Mouse (Mus musculus) effector memory CD4-positive, alpha-beta T cell, adult 5 months (primary cell): ENCODE data around the gene Ripk3. TPM values are rescaled to one million over a fixed set of nuclear protein-coding genes. Genes with fewer than 3 reads are reported as not detected.

Source experiments
- polyA plus RNA-seq: library from polyadenylated mRNA; unstranded; fragments of 100-300 nt; shearing (Covaris generic); gene quantifications from one replicate; pipeline ENCODE4 v1.2.1, GENCODE M21; 2017

The Ripk3 gene
- 60.3 TPM for polyA plus RNA-seq

GRCm38 (mm10) chr14:55788256-55789050, at the start of gene Ripk3:
Gene Ripk3, minus strand, starts transcription at chr14:55788865.

GRCm38 (mm10) chr14:55822991-55823762, 34.5 kb upstream of the Ripk3 start, which contains the start of gene Nfatc4:
Gene Nfatc4, plus strand, starts transcription at chr14:55823144.

GRCm38 (mm10) chr14:55783958-55784235, 4.8 kb downstream of the Ripk3 start, which contains the start of gene Adcy4:
Gene Adcy4, minus strand, starts transcription at chr14:55784095.

GRCm38 (mm10) chr14:55765696-55766095, 23.0 kb downstream of the Ripk3 start, which contains the start of gene Ltb4r1:
Gene Ltb4r1, plus strand, starts transcription at chr14:55765962.

GRCm38 (mm10) chr14:55761163-55761562, 27.5 kb downstream of the Ripk3 start, which contains the start of gene Ltb4r2:
Gene Ltb4r2, plus strand, starts transcription at chr14:55761428.

GRCm38 (mm10) chr14:55758363-55758784, 30.3 kb downstream of the Ripk3 start, which contains the start of gene Cideb:
Gene Cideb, minus strand, starts transcription at chr14:55758458.

GRCm38 (mm10) chr14:55745180-55745860, 43.3 kb downstream of the Ripk3 start, which contains the start of the genes Dhrs1 and Nop9:
Gene Dhrs1, minus strand, starts transcription at chr14:55745690.
Gene Nop9, plus strand, starts transcription at chr14:55745693.

Other genes with a start within 250 kb of the Ripk3 start
- gene Pck2, start 248.6 kb downstream of the Ripk3 start, polyA plus RNA-seq, result 14.1 TPM
- gene Dcaf11, start 228.9 kb downstream of the Ripk3 start, polyA plus RNA-seq, result 104 TPM
- 4.2 TPM for gene A730061H03Rik, start 228.5 kb downstream of the Ripk3 start, polyA plus RNA-seq
- gene Fitm1, start 213.2 kb downstream of the Ripk3 start, polyA plus RNA-seq, result not detected
- gene Psme1, start 210.7 kb downstream of the Ripk3 start, polyA plus RNA-seq, result 723 TPM
- gene Emc9, start 203.6 kb downstream of the Ripk3 start, polyA plus RNA-seq, result 16.6 TPM
- 460 TPM for gene Psme2, start 197.8 kb downstream of the Ripk3 start, polyA plus RNA-seq
- 41.5 TPM for gene Rnf31, start 197.2 kb downstream of the Ripk3 start, polyA plus RNA-seq
- 60.1 TPM for gene Irf9, start 185.3 kb downstream of the Ripk3 start, polyA plus RNA-seq
- 0.65 TPM for gene Rec8, start 170.8 kb downstream of the Ripk3 start, polyA plus RNA-seq
- 64.4 TPM for gene Ipo4, start 152.9 kb downstream of the Ripk3 start, polyA plus RNA-seq
- not detected for gene Gm49378, start 151.0 kb downstream of the Ripk3 start, polyA plus RNA-seq
- 65.5 TPM for gene Tm9sf1, start 145.1 kb downstream of the Ripk3 start, polyA plus RNA-seq
- gene Tssk4, start 138.7 kb downstream of the Ripk3 start, polyA plus RNA-seq, result 0.59 TPM
- gene Mdp1, start 128.4 kb downstream of the Ripk3 start, polyA plus RNA-seq, result 52.4 TPM
- 32.1 TPM for gene Gmpr2, start 116.9 kb downstream of the Ripk3 start, polyA plus RNA-seq
- 214 TPM for gene Nedd8, start 116.7 kb downstream of the Ripk3 start, polyA plus RNA-seq
- 351 TPM for gene Tinf2, start 107.0 kb downstream of the Ripk3 start, polyA plus RNA-seq
- gene Tgm1, start 74.9 kb downstream of the Ripk3 start, polyA plus RNA-seq, result not detected
- 89.4 TPM for gene Rabggta, start 66.6 kb downstream of the Ripk3 start, polyA plus RNA-seq
- gene Dhrs1, start 43.2 kb downstream of the Ripk3 start, polyA plus RNA-seq, result 22.6 TPM
- 51.0 TPM for gene Nop9, start 43.2 kb downstream of the Ripk3 start, polyA plus RNA-seq
- gene Cideb, start 30.4 kb downstream of the Ripk3 start, polyA plus RNA-seq, result not detected
- gene Ltb4r2, start 27.4 kb downstream of the Ripk3 start, polyA plus RNA-seq, result 0.14 TPM
- 0.27 TPM for gene Ltb4r1, start 22.9 kb downstream of the Ripk3 start, polyA plus RNA-seq
- gene Adcy4, start 4.8 kb downstream of the Ripk3 start, polyA plus RNA-seq, result not detected
- gene Nfatc4, start 34.3 kb upstream of the Ripk3 start, polyA plus RNA-seq, result not detected
- not detected for gene Nynrin, start 65.1 kb upstream of the Ripk3 start, polyA plus RNA-seq
- gene Cbln3, start 95.5 kb upstream of the Ripk3 start, polyA plus RNA-seq, result 0.10 TPM
- gene Khnyn, start 96.1 kb upstream of the Ripk3 start, polyA plus RNA-seq, result 89.2 TPM
- 29.4 TPM for gene Sdr39u1, start 111.4 kb upstream of the Ripk3 start, polyA plus RNA-seq
- gene Cma1, start 155.8 kb upstream of the Ripk3 start, polyA plus RNA-seq, result not detected
- not detected for gene Cma2, start 162.1 kb upstream of the Ripk3 start, polyA plus RNA-seq
- not detected for gene Mcpt1, start 229.1 kb upstream of the Ripk3 start, polyA plus RNA-seq
- gene Mcpt9, start 241.6 kb upstream of the Ripk3 start, polyA plus RNA-seq, result not detected